Mouse (Mus musculus) gastrocnemius, postnatal 25 days (tissue): ENCODE results near the gene Tmem51. TPM values are rescaled to one million over a fixed set of nuclear protein-coding genes. Genes with fewer than 3 reads are reported as not detected.

ENCODE experiments used
- DNase-seq: peaks from one replicate; pipeline ENCODE4 v3.0.0; 2022
- long read RNA-seq, 2 experiments: library from polyadenylated mRNA; stranded (forward); transcript quantifications; one replicate each; pipeline ENCODE4 v2.0.0; 2021
- total RNA-seq, 2 experiments: library from RNA; stranded (reverse); gene quantifications; 1 replicate in 1 of 2; 2 replicates in 1 of 2; pipeline ENCODE4 v1.2.3; 2021

The Tmem51 gene
- 1 to 10 TPM in 1 of 2 experiments, under 1 TPM in 1; 0.61 to 1.2 TPM for total RNA-seq
- long read RNA-seq, experiment 1: 0 reads
- long read RNA-seq, experiment 2, partial matches to known transcripts: 0 of 3 reads
- long read RNA-seq, experiment 2, other reads (novel, unspliced or antisense): 0 of 3 reads

- DNase-seq: peak; percentile 49
Measured at GRCm38 (mm10) chr4:142084131-142084899, at the start of gene Tmem51. Tmem51 (minus strand) TSS chr4:142084304.

- no peak for DNase-seq
Measured at GRCm38 (mm10) chr4:142130162-142130561, 46.1 kb upstream of the Tmem51 start.

- DNase-seq: no peak
Measured at GRCm38 (mm10) chr4:142127275-142127788, 43.2 kb upstream of the Tmem51 start.

- no peak for DNase-seq
Measured at GRCm38 (mm10) chr4:142126641-142127274, 42.7 kb upstream of the Tmem51 start.

- no peak for DNase-seq
Measured at GRCm38 (mm10) chr4:142121164-142121563, 37.1 kb upstream of the Tmem51 start.

- DNase-seq: no peak
Measured at GRCm38 (mm10) chr4:142118522-142118921, 34.4 kb upstream of the Tmem51 start.

- no peak for DNase-seq
Measured at GRCm38 (mm10) chr4:142117993-142118392, 33.9 kb upstream of the Tmem51 start.

- DNase-seq: no peak
Measured at GRCm38 (mm10) chr4:142113306-142113705, 29.2 kb upstream of the Tmem51 start.

GRCm38 (mm10) chr4:142103081-142103671 lies 19.1 kb upstream of the Tmem51 start:
- DNase-seq: no peak

- peak; percentile 58 for DNase-seq
Measured at GRCm38 (mm10) chr4:142098303-142098702, 14.2 kb upstream of the Tmem51 start.

- peak; percentile 79 for DNase-seq
Measured at GRCm38 (mm10) chr4:142097871-142098270, 13.8 kb upstream of the Tmem51 start.

GRCm38 (mm10) chr4:142095513-142096241 lies 11.6 kb upstream of the Tmem51 start:
- peak; percentile 86 for DNase-seq

- no peak for DNase-seq
Measured at GRCm38 (mm10) chr4:142094386-142094785, 10.3 kb upstream of the Tmem51 start.

- no peak for DNase-seq
Measured at GRCm38 (mm10) chr4:142091100-142091499, 7.0 kb upstream of the Tmem51 start.

GRCm38 (mm10) chr4:142089966-142090365 lies 5.9 kb upstream of the Tmem51 start:
- DNase-seq: no peak

GRCm38 (mm10) chr4:142088836-142089235 lies 4.7 kb upstream of the Tmem51 start:
- no peak for DNase-seq

- DNase-seq: no peak
Measured at GRCm38 (mm10) chr4:142088409-142088808, 4.3 kb upstream of the Tmem51 start.

- DNase-seq: no peak
Measured at GRCm38 (mm10) chr4:142084936-142085563, 946 bp upstream of the Tmem51 start.

GRCm38 (mm10) chr4:142083762-142084130 lies 358 bp downstream of the Tmem51 start:
- peak; percentile 50 for DNase-seq

- no peak for DNase-seq
Measured at GRCm38 (mm10) chr4:142083193-142083592, 911 bp downstream of the Tmem51 start.

- no peak for DNase-seq
Measured at GRCm38 (mm10) chr4:142082703-142083102, 1.4 kb downstream of the Tmem51 start.
